Mouse (Mus musculus) left cerebral cortex, postnatal 14 days (tissue): ENCODE data around the gene Otulinl. TPM values are rescaled to one million over a fixed set of nuclear protein-coding genes. Genes with fewer than 3 reads are reported as not detected.
"Not testable (repeated sequence)": the region's sequence is repeated elsewhere in the genome, so short reads cannot be mapped to it uniquely, and the experiment has no call there.

Experiments used
- DNase-seq, 2 experiments: peaks; one replicate each; pipeline ENCODE4 v3.0.0; 2021 to 2022; ENCODE audit warnings: low spot score in 2 of 2, mixed read lengths in 1 of 2
- intact Hi-C: fragments of 180-260 bp; cut with DNase I; formaldehyde crosslinking; loops from one replicate; pipeline ENCODE4 v1.15.1; 2025
- long read RNA-seq, 2 experiments: library from polyadenylated mRNA; stranded (forward); transcript quantifications; one replicate each; pipeline ENCODE4 v2.0.0; 2021
- total RNA-seq, 2 experiments: library from RNA; stranded (reverse); gene quantifications; 2 replicates each; pipeline ENCODE4 v1.2.3; 2021

The Otulinl gene
- total RNA-seq, result 10 to 100 TPM; 28.8 to 33.1 TPM
- long read RNA-seq, experiment 1, transcript Otulinl-203 (9 exons, 3,043 nt), result minor isoform, 10 of 74 reads
- long read RNA-seq, experiment 1, transcript Otulinl-202 (8 exons, 2,950 nt), result major isoform, 55 of 74 reads
- long read RNA-seq, experiment 1, partial matches to known transcripts, result 3 of 74 reads
- long read RNA-seq, experiment 1, other reads (novel, unspliced or antisense), result 4 of 74 reads
- long read RNA-seq, experiment 2, transcript Otulinl-202 (8 exons, 2,950 nt), result major isoform, 35 of 54 reads
- long read RNA-seq, experiment 2, transcript Otulinl-203 (9 exons, 3,043 nt), result minor isoform, 7 of 54 reads
- long read RNA-seq, experiment 2, partial matches to known transcripts, result 0 of 54 reads
- long read RNA-seq, experiment 2, other reads (novel, unspliced or antisense), result 12 of 54 reads

DNA sequence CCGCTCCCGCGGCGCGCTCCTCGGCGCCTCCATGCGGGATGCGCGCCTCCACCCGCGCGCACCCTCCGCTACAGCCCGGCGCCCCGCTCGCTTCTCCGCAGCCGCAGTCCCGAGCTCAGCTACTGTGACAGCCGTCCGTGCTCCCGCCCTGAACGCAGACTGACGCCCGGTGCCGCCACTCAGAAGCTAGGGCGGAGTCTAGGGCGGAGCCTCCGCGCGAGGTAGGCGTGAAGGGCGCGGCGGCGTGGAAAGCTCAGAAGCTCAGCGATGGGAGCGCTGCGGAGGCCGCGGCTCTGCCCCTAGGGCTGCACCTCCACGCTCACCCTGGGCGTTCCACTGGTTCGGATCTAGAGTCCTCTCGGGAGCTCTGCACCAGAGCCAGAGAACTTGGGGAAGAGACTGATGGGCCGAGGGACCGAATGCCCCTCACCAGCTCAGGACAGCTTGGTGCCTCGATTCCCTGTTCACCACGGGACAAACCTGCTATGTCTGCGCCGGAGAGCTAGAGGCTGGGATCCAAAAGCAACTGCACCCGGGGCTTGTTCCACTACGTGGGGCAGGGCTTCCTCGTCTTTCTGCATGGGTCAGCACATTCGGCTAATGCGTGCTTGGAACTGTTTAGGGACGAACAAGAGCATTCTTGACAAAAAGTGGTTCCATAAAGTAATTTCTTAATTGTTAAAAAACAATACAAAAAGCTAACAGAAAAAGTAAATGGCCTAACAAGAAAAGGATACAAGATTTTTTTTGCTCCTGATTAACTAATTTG, at the start of gene Otulinl:
TSS of gene Otulinl (minus strand) at position 161 of the 769 bp plus-strand sequence.
- peak; percentile 96 to 97 for DNase-seq
- intact Hi-C loops, result no loop called here

DNA sequence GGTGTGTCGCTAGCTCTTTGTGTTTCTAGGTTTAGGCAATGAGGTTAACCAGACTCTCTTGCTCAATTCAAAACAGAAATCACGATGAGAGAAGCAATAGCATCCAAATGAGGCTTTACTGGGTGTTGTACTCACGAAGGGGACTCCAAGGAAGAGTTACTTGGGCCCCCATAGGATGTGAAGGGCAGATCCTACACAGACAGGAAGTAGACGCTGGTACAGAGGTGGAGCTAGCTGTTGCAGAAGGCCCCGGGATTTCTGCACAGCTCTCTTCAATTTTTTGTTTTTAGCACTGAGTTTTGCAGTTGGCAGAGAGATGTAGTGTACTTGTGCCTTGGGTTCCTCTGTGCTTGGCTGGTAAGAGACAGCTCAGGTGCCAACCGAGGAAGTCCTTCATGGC, 44.8 kb upstream of the Otulinl start:
- intact Hi-C loops, result no loop called here
- no peak for DNase-seq

DNA sequence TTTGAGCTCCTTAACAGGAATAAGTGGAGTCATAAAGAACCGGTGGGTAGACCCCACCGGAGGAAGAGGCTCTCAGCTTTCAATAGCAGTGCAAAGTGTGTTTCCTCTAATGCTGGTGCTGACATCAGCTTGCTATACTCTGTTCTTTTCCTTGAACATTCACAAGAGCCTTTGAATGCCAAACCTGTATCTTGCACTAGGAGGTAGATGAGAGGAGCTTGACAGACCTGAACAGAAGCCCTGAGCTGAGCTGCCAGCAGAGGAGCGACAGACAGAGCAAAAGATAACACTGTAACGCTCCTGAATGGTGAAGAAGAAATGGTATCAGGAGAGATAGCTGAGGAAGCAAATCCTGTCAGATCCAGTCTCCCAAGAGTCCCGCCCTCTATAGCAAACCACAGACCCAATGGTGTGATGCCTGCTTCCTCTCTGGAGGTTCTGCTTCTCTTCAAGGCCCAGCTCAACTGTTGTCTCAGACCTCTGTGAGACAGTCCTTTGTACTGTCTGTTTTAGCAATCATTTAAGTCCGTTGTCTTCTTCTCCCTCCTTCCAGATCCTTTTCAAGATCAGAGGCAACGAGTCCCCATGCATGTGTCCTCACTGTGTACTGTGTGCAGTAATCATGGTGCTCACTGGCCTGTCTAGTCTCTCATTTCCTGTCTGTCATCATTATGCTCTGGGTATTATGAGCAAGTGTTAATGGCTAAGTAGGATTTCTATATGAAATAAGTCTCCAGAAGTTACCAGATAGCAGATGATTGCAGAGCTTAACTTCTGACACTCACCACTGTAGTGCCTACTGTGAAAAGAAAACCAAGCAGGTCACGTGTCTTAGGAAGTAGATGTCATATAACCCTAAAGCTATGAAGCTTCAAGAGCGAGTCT, 43.7 kb upstream of the Otulinl start:
- intact Hi-C loops, result no loop called here
- DNase-seq, result no peak

DNA sequence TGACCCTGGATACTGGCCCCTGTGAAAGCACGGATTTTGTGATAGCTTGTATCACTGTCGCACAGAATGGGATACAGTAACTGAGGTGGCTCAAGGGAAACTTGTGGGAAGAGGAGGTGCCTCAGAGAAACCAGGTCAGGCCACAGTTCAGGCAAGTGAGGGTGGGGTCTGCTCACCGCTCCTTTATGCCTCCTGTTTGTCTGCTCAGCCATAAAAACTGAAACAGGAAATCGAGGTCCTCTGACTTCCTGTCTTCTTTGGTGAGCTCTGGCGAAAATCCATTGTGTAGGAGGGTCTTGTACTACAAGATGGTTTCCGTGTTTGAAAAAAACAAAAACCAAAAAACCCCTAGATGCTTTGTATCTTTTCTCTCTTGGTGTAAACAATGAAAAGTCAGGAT, 42.9 kb upstream of the Otulinl start:
- no peak for DNase-seq
- intact Hi-C loops, result no loop called here

DNA sequence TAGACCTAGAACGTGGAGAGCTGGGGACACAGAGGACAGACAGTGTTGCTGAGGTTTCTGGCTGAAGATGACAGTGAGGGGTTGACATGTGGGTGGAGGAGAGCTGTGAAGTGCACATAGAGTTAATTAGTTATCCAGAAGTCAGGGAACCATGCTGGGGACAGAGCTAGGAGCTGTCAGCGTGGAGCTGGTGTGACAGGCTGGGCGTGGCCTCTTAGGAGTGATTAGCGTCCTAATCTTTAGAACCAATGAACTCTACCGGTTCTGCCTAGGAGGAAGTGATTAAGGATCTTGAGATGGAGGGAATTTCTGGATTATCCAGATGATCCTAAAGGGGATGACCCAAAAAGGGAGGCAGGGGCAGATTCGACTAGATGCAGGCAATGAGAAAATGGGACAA, 42.4 kb upstream of the Otulinl start:
- intact Hi-C loops, result no loop called here
- DNase-seq, result no peak

DNA sequence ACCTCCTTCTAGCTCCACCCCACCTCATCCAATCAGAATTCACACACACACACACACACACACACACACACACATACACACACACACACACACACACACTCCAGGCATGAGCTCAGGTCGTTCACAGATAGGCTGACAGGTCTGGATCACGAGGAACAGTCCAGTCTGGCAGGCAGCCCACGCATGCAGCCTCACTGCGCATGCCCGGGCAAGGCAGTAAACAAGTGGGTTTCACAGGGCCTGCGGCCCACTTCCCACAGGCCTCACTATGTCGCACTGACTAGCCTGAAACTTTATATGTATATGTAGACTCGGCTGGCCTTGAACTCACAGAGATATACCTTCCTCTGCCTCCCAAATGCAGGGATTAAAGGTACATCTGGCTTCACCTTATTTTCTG, 38.9 kb upstream of the Otulinl start:
- DNase-seq, intact Hi-C loops: not testable (repeated sequence)

DNA sequence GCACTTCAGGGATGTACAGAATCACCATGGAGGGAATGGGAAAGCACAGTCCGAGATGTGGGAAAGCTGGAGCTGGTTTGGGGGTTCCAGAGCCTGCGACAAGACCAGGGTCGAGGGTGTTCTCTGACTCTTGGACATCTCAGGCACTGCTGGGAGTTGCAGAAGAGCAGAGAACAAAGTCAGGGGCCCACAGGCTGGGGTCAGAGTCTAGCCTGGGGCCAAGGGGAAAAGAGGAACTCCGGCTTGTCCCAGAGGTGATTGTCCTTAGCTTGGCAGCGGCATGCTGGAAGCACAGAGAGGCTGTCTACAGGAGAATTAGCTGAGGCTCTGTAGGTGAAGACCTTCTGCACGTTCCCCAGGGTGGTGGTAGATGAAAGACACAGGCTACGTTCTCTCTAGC, 37.3 kb upstream of the Otulinl start:
- intact Hi-C loops, result no loop called here
- DNase-seq, result no peak

DNA sequence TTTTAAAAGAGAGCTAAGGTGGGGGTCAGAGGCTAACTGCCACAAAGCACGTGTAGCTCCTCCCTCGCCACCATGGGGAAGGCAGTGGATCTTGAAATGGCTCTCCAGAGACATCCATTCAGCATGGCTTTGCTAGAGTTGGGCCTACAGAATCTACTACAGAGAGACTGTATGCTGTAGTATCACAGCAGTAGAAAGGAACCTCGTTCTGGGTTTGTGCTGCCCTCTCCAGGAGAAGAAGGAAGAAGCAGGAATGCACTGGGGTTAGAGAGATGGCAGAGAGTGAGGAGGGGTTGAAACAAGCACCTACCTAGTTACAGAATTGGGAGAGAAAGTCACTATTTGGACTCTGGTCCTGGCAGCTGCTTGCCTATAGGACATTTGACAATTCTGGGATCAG, 34.0 kb upstream of the Otulinl start:
- DNase-seq, result peak; percentile 72 to 74
- intact Hi-C loops, result loop anchor here (2.0 kb wide), 1 partner anchor 57 kb away; no protein-coding TSS in a partner anchor

DNA sequence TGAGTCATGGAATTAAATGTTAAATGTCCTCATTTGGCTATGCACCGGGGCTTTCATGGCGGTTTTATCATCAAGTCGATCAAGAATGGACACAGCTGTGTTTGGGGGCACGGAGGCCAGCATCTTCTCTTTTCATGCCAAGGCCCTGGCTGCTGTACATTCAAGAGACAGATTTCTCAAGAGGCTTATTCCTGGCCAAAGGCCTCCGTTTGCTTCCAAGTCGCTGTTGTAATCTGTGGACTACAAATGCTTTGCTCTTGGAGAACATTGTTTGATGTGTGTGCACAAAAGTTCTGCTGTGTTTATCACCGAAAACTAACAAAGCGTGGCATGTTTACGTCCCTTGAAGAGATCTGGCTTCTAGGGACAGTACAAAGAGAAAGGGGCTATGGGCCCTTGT, 29.3 kb upstream of the Otulinl start:
- DNase-seq, result no peak
- intact Hi-C loops, result no loop called here

DNA sequence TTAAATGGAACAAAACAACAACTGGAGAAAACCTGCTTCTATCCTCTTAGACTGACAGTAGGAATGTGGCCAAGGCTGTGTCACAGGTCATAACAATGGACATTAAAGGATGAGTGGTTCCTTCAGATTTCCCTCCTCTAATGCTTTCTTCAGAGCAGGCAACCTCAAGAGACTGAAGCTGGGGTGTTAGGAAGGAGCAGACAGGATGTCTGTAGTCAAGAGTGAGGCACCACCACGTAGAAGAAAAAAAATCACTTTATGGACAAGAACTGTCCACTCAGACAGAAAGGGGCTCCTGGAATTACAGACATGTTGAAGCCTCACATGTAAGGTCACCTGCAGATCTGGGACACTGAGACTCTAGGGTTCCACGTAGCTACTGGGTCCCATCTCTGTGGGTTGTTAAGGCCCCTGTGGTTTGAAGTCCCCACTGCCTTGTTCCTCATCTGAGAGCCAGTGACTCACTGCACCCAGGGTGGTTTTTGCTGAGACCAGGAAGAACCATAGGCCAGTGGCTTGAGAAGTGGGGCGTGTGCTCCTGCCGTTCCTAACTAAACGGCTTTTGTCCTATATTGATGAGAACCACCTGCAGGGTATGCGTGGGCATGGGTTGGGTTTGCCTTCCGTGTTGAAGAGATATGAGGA, 27.7 kb upstream of the Otulinl start:
- intact Hi-C loops, result no loop called here
- no peak for DNase-seq

DNA sequence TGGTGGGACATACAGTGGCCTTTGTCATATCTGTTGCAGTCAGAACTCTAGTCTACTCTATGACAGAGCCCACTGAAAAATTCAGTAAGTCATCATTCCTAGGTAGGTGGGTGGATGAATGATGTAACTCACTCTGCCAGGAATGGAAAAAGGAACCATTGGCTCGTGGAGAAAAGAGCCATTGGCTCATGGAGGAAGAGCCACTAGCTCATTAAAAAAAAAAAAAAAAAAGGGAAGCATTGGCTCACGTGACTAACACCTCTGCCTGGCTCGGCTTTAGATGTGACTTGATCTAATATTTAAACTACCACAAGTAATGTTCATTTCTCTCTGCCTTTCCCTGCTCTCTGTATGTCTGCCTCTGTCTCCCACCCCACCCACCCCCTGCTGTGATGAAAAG, 27.1 kb upstream of the Otulinl start:
- intact Hi-C loops, result no loop called here
- no peak for DNase-seq

DNA sequence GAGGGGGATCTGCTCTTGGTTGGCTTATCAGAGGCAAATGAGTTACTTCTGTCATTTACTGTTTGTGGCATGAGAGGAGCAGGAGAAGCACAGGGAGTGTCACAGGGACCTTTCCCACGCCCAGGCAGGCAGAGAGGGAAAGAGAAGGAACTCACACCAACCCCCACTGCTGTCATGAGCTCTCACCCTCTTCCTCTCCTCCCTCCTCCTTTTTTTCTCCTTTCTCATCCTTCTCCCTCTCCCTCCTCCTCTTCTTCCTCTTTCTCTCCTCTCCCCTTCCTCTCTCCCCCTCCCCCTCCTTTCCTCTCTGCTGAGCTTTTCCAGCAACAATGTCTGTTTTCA, 21.6 kb upstream of the Otulinl start:
- no peak for DNase-seq
- intact Hi-C loops, result no loop called here

DNA sequence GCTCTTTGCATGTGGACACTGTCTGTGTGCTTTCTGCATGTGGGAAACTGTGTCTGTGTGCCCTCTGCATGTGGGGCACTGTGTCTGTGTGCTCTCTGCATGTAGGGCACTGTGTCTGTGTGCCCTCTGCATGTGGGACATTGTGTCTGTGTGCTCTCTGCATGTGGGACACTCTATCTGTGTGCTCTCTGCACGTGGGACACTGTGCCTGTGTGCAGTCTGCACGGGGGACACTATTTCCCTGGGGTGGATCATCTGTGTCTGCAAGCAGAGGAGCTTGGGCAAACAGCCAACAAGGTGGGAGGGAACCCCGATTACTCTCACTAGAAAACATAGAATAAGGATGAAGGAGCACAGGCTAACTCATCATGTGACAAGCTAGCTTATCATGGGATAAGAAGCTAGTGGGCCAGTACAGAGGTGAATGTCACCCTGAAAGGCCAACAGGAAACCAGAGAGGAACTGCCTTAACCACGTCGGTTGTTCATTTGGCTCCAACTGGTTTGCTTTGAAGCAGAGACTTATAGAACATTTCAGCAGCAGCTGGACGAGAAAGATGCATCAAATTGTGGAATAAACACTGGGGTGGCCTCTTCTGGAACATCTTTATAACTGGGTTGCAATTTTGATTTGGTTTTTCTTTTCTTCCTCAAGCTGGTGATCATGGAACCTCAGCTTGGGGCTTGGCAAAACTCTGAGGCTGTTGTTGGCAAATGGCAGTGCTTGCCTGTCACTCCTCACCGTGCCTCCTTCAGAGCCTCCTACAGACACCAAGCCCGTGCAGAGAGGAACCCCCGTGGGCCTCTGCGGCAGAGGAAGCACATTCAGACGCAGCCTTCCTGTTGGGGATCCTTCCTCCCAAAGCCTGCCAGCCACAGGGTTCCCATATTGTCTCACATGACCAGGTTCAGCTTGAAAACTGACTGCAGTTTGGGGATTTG, 20.9 kb upstream of the Otulinl start:
- intact Hi-C loops, result no loop called here
- DNase-seq, result peak; percentile 52 to 64

DNA sequence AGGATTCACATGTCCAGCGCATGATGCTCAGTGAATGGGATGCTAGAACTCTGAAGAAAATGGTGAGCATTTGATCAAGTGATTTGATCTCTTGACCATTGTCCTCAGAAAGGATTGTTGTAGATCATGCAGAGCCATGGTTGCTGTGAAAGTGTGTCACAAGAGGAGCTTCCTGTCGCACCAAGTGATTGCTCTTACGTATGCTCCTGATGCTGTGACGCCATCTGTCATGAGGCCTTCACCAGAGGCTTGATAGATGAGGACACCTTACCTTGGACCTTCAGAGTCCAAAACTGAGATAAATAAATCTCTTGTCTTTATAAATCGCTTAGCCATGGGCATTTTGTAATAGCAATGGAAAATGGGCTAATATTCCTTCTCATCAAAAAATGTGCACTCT, 16.3 kb upstream of the Otulinl start:
- intact Hi-C loops, result no loop called here
- DNase-seq, result no peak

DNA sequence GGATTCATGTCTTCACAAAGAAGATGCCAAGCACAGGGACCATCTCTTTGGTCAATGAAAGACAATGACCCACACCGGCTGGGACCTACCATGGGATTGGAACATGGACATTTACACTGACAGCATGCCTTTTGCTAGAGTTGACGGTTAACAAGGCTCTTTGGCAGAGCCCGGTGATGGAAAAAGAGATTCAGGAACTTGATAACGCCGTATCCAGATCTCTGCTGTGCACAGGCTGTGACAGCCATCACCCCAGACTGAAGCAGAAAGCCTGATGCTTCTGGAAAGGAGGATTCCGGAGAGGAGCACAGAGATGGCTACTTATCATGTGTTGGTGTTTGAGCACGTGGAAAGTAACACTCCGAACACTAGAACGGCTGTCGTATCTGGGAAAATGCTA, 11.9 kb upstream of the Otulinl start:
- intact Hi-C loops, result no loop called here
- DNase-seq, result no peak

DNA sequence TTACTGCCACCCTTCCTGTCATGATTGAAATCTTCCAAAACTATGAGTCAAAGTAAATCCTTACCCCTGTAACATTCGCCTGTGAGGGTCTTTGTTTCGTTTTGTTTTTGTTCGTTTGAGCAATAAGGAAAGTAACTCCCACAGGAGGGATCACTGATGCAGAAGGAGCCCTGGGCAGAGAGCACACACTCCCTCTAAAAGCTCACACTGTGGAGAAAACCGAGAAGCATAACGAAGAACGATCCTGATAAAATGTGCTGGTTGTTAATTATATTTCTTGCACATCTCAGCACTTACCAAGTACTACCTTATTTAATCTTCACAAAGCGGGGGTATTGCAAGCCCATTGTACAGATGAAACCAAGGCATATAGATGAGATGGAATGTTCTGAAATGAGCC, 10.8 kb upstream of the Otulinl start:
- intact Hi-C loops, result no loop called here
- DNase-seq, result no peak

DNA sequence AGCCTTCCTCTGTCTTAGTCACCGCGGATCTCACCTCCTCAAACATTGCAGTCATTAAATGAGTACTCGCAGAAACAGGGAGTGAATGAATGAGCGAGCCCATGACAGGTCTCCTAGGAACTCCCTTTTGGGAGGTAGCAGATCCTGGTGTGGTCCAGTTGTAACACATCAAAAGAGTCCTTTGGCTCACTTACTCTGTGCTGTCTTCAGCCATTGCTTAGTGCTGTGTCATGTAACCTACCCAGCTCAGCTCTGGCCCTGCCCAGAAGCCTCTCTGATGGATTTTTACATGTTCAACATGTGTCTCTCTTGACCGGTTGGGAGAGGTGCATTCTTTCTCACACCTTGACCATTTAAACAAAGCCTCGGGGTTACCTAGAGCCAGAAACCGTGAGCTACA, 9.8 kb upstream of the Otulinl start:
- DNase-seq, result no peak
- intact Hi-C loops, result no loop called here

DNA sequence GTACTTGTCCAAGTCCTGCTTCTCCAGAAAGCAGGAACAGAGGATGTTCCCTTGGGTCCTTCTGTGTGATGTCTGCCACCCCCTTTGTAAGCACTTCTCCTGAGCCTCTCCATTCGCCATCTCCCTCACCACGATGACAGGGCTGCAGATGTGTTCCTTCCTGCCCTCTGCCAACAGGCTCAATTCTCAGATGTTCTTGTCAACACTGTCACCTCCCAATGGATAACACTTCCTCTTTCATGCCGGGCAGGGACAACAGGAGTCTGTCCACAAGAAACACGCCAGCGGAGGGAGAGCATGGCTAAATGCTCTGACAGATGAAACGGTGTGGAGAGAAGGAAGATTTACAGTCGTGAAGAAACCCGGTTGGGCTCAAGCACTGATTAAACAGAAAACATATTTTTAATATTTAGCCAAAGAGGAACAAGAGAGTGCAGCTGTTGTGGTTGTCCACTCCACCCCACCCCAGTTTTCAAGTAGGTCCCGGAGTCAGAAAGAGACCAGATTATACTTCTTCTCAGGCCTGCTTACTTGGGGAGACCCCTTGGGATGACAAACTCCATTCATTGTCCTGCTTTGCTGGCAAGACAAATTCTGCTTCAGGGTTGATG, 6.8 kb upstream of the Otulinl start:
- intact Hi-C loops, result no loop called here
- DNase-seq, result no peak
